Mouse (Mus musculus) kidney, postnatal 0 days (tissue): ENCODE results near the gene Ttc30a1. TPM values are rescaled to one million over a fixed set of nuclear protein-coding genes. Genes with fewer than 3 reads are reported as not detected.

Experiments used
- ATAC-seq: fragments of 200-750 bp; cut with Nextera tagmentation; replicated peaks from 2 replicates; pipeline ENCODE4 v1.8.0; 2017; ENCODE audit warnings: low read depth, moderate number of reproducible peaks, moderate TSS enrichment, moderate library complexity; ENCODE audit not compliant: low FRiP score
- DNase-seq: peaks from one replicate; pipeline ENCODE4 v3.0.0-alpha.2; 2016; ENCODE audit warnings: low spot score
- H3K27ac ChIP-seq: fragments of 300-500 bp; sonication (generic); 2 replicates; pipeline ENCODE4 v1.5.1; 2014; ENCODE audit warnings: mild to moderate bottlenecking
- H3K27me3 ChIP-seq: fragments of 300-500 bp; sonication (generic); 2 replicates; pipeline ENCODE4 v1.6.1; 2014; ENCODE audit warnings: low read length, mixed read lengths; ENCODE audit not compliant: insufficient read depth
- H3K36me3 ChIP-seq: fragments of 300-500 bp; sonication (generic); 2 replicates; pipeline ENCODE4 v1.6.1; 2014; ENCODE audit warnings: low read length, mixed read lengths; ENCODE audit not compliant: insufficient read depth
- H3K4me1 ChIP-seq: fragments of 300-500 bp; sonication (generic); replicated peaks from 2 replicates; pipeline ENCODE4 v1.6.1; 2014; ENCODE audit warnings: antibody characterized with exemption, low read length, mixed read lengths; ENCODE audit not compliant: insufficient read depth
- H3K4me2 ChIP-seq: fragments of 300-500 bp; sonication (generic); 2 replicates; pipeline ENCODE4 v1.6.1; 2014; ENCODE audit warnings: mild to moderate bottlenecking, low read length, moderate library complexity, mixed read lengths
- H3K4me3 ChIP-seq: fragments of 300-500 bp; sonication (generic); replicated peaks from 2 replicates; pipeline ENCODE4 v1.5.1; 2014; ENCODE audit warnings: low read depth, low read length
- H3K9ac ChIP-seq: fragments of 300-500 bp; sonication (generic); 2 replicates; pipeline ENCODE4 v1.6.1; 2014; ENCODE audit warnings: low read depth, low read length
- H3K9me3 ChIP-seq: fragments of 300-500 bp; sonication (generic); replicated peaks from 2 replicates; pipeline ENCODE4 v1.6.1; 2016; ENCODE audit warnings: low read length, inconsistent platforms, mixed read lengths
- CTCF ChIP-seq: IDR thresholded peaks from 2 replicates; pipeline ENCODE4 v1.5.1; 2016; ENCODE audit warnings: antibody characterized with exemption, low read depth, mild to moderate bottlenecking, moderate library complexity
- WGBS: fragments of 180-500 bp; shearing (Covaris S2); extraction: QIAGEN DNeasy Blood & Tissue Kit; methylation state at CpG from one replicate; pipeline ENCODE4 v1.1.7; 2014; 5-methylcytosine and 5-hydroxymethylcytosine counted together
- polyA plus RNA-seq: library from polyadenylated mRNA; unstranded; fragments of >200 nt; fragmentation: Nextera tagmentation; extraction: Ambion mirVana; gene quantifications from 2 replicates; pipeline ENCODE4 v1.2.1, GENCODE M21; 2015

The Ttc30a1 gene
- polyA plus RNA-seq, 1 experiment from 2014 or later, result 6.7 TPM

- DNase-seq (no peak), ATAC-seq (no peak)
- WGBS, result 65% methylated on average over 9 of the region's 9 CpGs
- Histone ChIP-seq H3K4me3 (no peak overlapping the region), H3K4me2 (no peak overlapping the region), H3K9ac (no peak overlapping the region), H3K9me3 (no peaks in the 10 kb centered on the region), H3K27me3 (no peaks in the 10 kb centered on the region), H3K36me3 (no peaks in the 10 kb centered on the region), H3K4me1 (no peaks in the 10 kb centered on the region), H3K27ac (no peak overlapping the region)
- no peak for TF ChIP-seq CTCF
These were observed 7.6 kb downstream of the Ttc30a1 start for GRCm38 (mm10) chr2:75974131-75974530.

GRCm38 (mm10) chr2:75964972-75965371 lies 16.8 kb downstream of the Ttc30a1 start:
- Histone ChIP-seq H3K4me1 (peaks cover 15% of the 10 kb centered on the region), H3K27ac (no peak overlapping the region), H3K9me3 (no peaks in the 10 kb centered on the region), H3K27me3 (no peaks in the 10 kb centered on the region), H3K4me3 (peak overlapping the region; percentile 18; the same call in 1 of the 2 replicates), H3K36me3 (no peaks in the 10 kb centered on the region), H3K4me2 (peak overlapping the region; percentile 51), H3K9ac (0 out of 2 replicates have a peak overlapping the region, but pooled peaks have one; percentile 36)
- no peak for ATAC-seq
- TF ChIP-seq CTCF, result peak; percentile 75
- peak; percentile 89 for DNase-seq
- 17% methylated on average over 5 of the region's 5 CpGs for WGBS

GRCm38 (mm10) chr2:75964512-75964911 lies 17.3 kb downstream of the Ttc30a1 start:
- TF ChIP-seq CTCF, result peak; percentile 75
- Histone ChIP-seq H3K9ac (0 out of 2 replicates have a peak overlapping the region, but pooled peaks have one; percentile 36), H3K4me1 (peaks cover 16% of the 10 kb centered on the region), H3K36me3 (no peaks in the 10 kb centered on the region), H3K4me2 (peak overlapping the region; percentile 51), H3K9me3 (no peaks in the 10 kb centered on the region), H3K4me3 (peak overlapping the region; percentile 18; the same call in 1 of the 2 replicates), H3K27me3 (no peaks in the 10 kb centered on the region), H3K27ac (no peak overlapping the region)
- ATAC-seq, result no peak; the same call in 1 of the 2 replicates
- 11% methylated on average over 14 of the region's 14 CpGs for WGBS
- DNase-seq, result peak; percentile 87

GRCm38 (mm10) chr2:75964051-75964450 lies 17.7 kb downstream of the Ttc30a1 start:
- WGBS, result 68% methylated on average over 5 of the region's 5 CpGs

GRCm38 (mm10) chr2:75963211-75963840 lies 18.4 kb downstream of the Ttc30a1 start:
- no peak overlapping the region for H3K27ac ChIP-seq
- no peaks in the 10 kb centered on the region for H3K36me3 ChIP-seq
- 77% methylated on average over 10 of the region's 10 CpGs for WGBS
- no peak overlapping the region for H3K4me2 ChIP-seq
- ATAC-seq (no peak), DNase-seq (no peak)
- H3K4me1 ChIP-seq, result peaks cover 21% of the 10 kb centered on the region
- 0 out of 2 replicates have a peak overlapping the region, but pooled peaks have one; percentile 13 for H3K9ac ChIP-seq
- H3K4me3 ChIP-seq, result no peak overlapping the region
- no peaks in the 10 kb centered on the region for H3K9me3 ChIP-seq
- H3K27me3 ChIP-seq, result no peaks in the 10 kb centered on the region
- TF ChIP-seq CTCF, result no peak

More at GRCm38 (mm10) chr2:75964051-75964450, 17.7 kb downstream of the Ttc30a1 start:
- no peak overlapping the region for H3K9ac ChIP-seq
- no peak for ATAC-seq
- no peak for TF ChIP-seq CTCF
- peaks cover 20% of the 10 kb centered on the region for H3K4me1 ChIP-seq
- H3K9me3 ChIP-seq, result no peaks in the 10 kb centered on the region
- no peaks in the 10 kb centered on the region for H3K36me3 ChIP-seq
- H3K4me2 ChIP-seq, result peak overlapping the region; percentile 51; the same call in 1 of the 2 replicates
- no peak overlapping the region for H3K27ac ChIP-seq
- DNase-seq, result no peak
- no peak overlapping the region for H3K4me3 ChIP-seq
- no peaks in the 10 kb centered on the region for H3K27me3 ChIP-seq

- peak; percentile 75 for DNase-seq
- no peak overlapping the region for H3K4me3 ChIP-seq
- no peaks in the 10 kb centered on the region for H3K9me3 ChIP-seq
- H3K9ac ChIP-seq, result no peak overlapping the region; the same call in 1 of the 2 replicates
- H3K4me1 ChIP-seq, result peaks cover 21% of the 10 kb centered on the region
- no peaks in the 10 kb centered on the region for H3K36me3 ChIP-seq
- H3K4me2 ChIP-seq, result peak overlapping the region; percentile 2; the same call in 1 of the 2 replicates
- TF ChIP-seq CTCF, result peak; percentile 30; the same call in 1 of the 2 replicates
- WGBS, result 44% methylated on average over 15 of the region's 15 CpGs
- ATAC-seq, result peak; percentile 45; the same call in 1 of the 2 replicates
- H3K27me3 ChIP-seq, result no peaks in the 10 kb centered on the region
- H3K27ac ChIP-seq, result peak overlapping the region; percentile 15
These were observed 21.1 kb downstream of the Ttc30a1 start for GRCm38 (mm10) chr2:75960366-75961330.
